Mouse (Mus musculus) ES-E14 (cell line): ENCODE data around the gene Rbm12. TPM values are rescaled to one million over a fixed set of nuclear protein-coding genes. Genes with fewer than 3 reads are reported as not detected.

Experiments
- DNase-seq: peaks from one replicate; pipeline ENCODE4 v3.0.0-alpha.2; 2013; ENCODE audit warnings: low read depth, low spot score
- H3K27ac ChIP-seq: 2 replicates; pipeline ENCODE4 v1.5.1; 2012; ENCODE audit warnings: low read depth, mild to moderate bottlenecking, low read length, moderate library complexity, mixed read lengths; ENCODE audit not compliant: poor library complexity, insufficient read depth, severe bottlenecking
- H3K36me3 ChIP-seq: 2 replicates; pipeline ENCODE4 v1.6.1; 2012; ENCODE audit warnings: mild to moderate bottlenecking, low read length, moderate library complexity, mixed read lengths; ENCODE audit not compliant: control insufficient read depth, poor library complexity, insufficient read depth, severe bottlenecking
- H3K4me1 ChIP-seq, 2 experiments: fragments of 150-350 bp in 1 of 2; sonication (generic) in 1 of 2; 2 replicates each; pipeline ENCODE4 v1.6.1; 2012; ENCODE audit warnings: low read length in 2 of 2, mild to moderate bottlenecking in 1 of 2, mixed read lengths in 1 of 2; ENCODE audit not compliant: control insufficient read depth in 2 of 2, insufficient read depth in 2 of 2, poor library complexity in 1 of 2
- H3K4me3 ChIP-seq, 2 experiments: fragments of 150-350 bp in 1 of 2; sonication (generic) in 1 of 2; 2 replicates each; pipeline ENCODE4 v1.5.1; 2012; ENCODE audit warnings: low read length in 2 of 2, low read depth in 1 of 2, mild to moderate bottlenecking in 1 of 2, mixed read lengths in 1 of 2; ENCODE audit not compliant: insufficient read depth in 1 of 2, poor library complexity in 1 of 2, severe bottlenecking in 1 of 2
- H3K9ac ChIP-seq: 2 replicates; pipeline ENCODE4 v1.6.1; 2012; ENCODE audit warnings: low read depth, mild to moderate bottlenecking, low read length, mixed read lengths; ENCODE audit not compliant: poor library complexity, insufficient read depth, severe bottlenecking
- H3K9me3 ChIP-seq: fragments of 150-350 bp; sonication (generic); 2 replicates; pipeline ENCODE4 v1.6.1; 2012; ENCODE audit warnings: low read depth, mild to moderate bottlenecking, low read length; ENCODE audit not compliant: control insufficient read depth, insufficient read depth
- CHD2 ChIP-seq: IDR thresholded peaks from 2 replicates; pipeline ENCODE4 v1.6.1; 2014; ENCODE audit warnings: mild to moderate bottlenecking, low read depth, low read length, inconsistent platforms
- HCFC1 ChIP-seq: IDR thresholded peaks from 2 replicates; pipeline ENCODE4 v1.6.1; 2012; ENCODE audit warnings: low read length, inconsistent platforms, borderline replicate concordance; ENCODE audit not compliant: insufficient read depth
- MAFK ChIP-seq: IDR thresholded peaks from 2 replicates; pipeline ENCODE4 v1.6.1; 2014; ENCODE audit warnings: mild to moderate bottlenecking, low read depth, low read length, inconsistent platforms; ENCODE audit not compliant: insufficient read depth
- ZC3H11A ChIP-seq: IDR thresholded peaks from 2 replicates; pipeline ENCODE4 v1.6.1; 2012; ENCODE audit warnings: low read depth, mild to moderate bottlenecking, inconsistent platforms, low read length, borderline replicate concordance
- ZNF384 ChIP-seq: IDR thresholded peaks from 2 replicates; pipeline ENCODE4 v1.6.1; 2012; ENCODE audit warnings: low read depth, low read length, inconsistent platforms
- in situ Hi-C, 2 experiments: fragments of 600-800 bp; cut with MboI; formaldehyde crosslinking; loops; one replicate each; pipeline ENCODE4 v1.15.1; 2025; ENCODE audit warnings: low sequenced_read_pairs in 2 of 2, inconsistent platforms in 1 of 2; ENCODE audit not compliant: unreplicated experiment in 2 of 2
- total RNA-seq: library from RNA; depleted of rRNA; stranded (reverse); fragments of 300-350 nt; gene quantifications from 2 replicates; pipeline ENCODE4 v1.2.3, GENCODE M21; 2012

Gene Rbm12
- total RNA-seq, 1 experiment: 22.1 TPM

DNA sequence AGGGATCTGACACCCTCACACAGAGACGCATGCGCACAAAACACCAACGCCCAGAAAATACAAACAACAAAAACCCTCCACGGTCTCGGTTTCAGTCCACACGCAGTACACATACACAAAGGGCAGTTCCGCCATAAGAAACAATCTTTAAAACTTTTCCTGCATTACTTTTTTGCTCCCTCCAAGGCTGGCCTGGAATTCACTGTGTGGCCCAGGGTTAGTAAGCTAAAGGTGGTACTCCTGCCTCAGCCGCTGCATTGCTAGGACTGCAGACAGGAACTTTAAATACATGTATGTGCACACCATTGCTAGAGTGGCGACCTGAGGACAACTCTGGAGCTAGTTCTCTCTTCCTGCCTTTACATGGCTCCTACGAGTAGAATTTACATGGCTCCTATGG, 40.5 kb downstream of the Rbm12 start:
- in situ Hi-C loops: no loop called here
- DNase-seq: no peak

DNA sequence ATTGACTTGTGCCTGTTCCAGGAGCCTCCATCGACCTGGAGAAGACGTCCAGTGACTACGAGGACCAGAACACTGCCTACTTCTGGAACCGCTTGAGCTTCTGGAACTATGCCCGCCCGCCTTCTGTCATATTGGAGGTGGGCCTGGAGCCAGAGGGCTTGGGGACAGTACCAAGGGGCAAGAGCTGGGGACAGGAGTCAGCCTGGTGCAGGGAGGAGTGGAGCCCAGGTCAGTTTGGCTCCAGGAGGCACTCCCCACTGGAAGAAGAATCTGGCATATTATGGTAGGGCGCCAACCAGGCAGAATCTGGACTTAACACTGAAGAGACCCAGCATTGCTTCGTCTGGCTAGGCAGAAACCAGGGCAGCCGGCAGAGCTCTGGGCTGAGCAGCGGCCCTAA, 43.9 kb downstream of the Rbm12 start:
- no peaks in the 10 kb centered on the region for H3K9me3 ChIP-seq
- no peak overlapping the region for H3K9ac ChIP-seq
- TF ChIP-seq MAFK (no peak), ZNF384 (no peak)
- H3K4me3 ChIP-seq: no peak overlapping the region
- H3K27ac ChIP-seq: no peak overlapping the region
- in situ Hi-C loops: no loop called here
- 0 out of 2 replicates have a peak, but pooled peaks cover 4% of the 10 kb centered on the region for H3K36me3 ChIP-seq
- no peak for DNase-seq
- H3K4me1 ChIP-seq: peaks cover 0 to 2% of the 10 kb centered on the region in 2 experiments; a peak in 1 of 4 replicates

More for the DNA sequence above, 40.5 kb downstream of the Rbm12 start:
- no peak overlapping the region for H3K4me3 ChIP-seq
- no peak for TF ChIP-seq ZC3H11A
- TF ChIP-seq MAFK: no peak
- TF ChIP-seq ZNF384: no peak
- no peak for TF ChIP-seq CHD2
- no peak for TF ChIP-seq HCFC1
- no peak overlapping the region for H3K9ac ChIP-seq
- peaks cover 2 to 7% of the 10 kb centered on the region in 2 experiments; a peak in 2 of 4 replicates for H3K4me1 ChIP-seq
- H3K9me3 ChIP-seq: no peaks in the 10 kb centered on the region
- H3K27ac ChIP-seq: no peak overlapping the region
- H3K36me3 ChIP-seq: peaks cover 9% of the 10 kb centered on the region; the same call in 1 of the 2 replicates

- no peaks in the 10 kb centered on the region for H3K9me3 ChIP-seq
- 0 out of 2 replicates have a peak, but pooled peaks cover 4% of the 10 kb centered on the region for H3K36me3 ChIP-seq
- peak overlapping the region; percentile 83 to 100 for H3K4me3 ChIP-seq
- in situ Hi-C loops: no loop called here
- H3K9ac ChIP-seq: no peak overlapping the region
- TF ChIP-seq MAFK (no peak), CHD2 (no peak), ZNF384 (no peak), HCFC1 (no peak), ZC3H11A (no peak)
- DNase-seq: no peak
- H3K4me1 ChIP-seq: peaks cover 0 to 2% of the 10 kb centered on the region in 2 experiments; a peak in 1 of 4 replicates
- no peak overlapping the region for H3K27ac ChIP-seq
These were observed 45.7 kb downstream of the Rbm12 start for GRCm38 (mm10) chr2:156066126-156066525.

DNA sequence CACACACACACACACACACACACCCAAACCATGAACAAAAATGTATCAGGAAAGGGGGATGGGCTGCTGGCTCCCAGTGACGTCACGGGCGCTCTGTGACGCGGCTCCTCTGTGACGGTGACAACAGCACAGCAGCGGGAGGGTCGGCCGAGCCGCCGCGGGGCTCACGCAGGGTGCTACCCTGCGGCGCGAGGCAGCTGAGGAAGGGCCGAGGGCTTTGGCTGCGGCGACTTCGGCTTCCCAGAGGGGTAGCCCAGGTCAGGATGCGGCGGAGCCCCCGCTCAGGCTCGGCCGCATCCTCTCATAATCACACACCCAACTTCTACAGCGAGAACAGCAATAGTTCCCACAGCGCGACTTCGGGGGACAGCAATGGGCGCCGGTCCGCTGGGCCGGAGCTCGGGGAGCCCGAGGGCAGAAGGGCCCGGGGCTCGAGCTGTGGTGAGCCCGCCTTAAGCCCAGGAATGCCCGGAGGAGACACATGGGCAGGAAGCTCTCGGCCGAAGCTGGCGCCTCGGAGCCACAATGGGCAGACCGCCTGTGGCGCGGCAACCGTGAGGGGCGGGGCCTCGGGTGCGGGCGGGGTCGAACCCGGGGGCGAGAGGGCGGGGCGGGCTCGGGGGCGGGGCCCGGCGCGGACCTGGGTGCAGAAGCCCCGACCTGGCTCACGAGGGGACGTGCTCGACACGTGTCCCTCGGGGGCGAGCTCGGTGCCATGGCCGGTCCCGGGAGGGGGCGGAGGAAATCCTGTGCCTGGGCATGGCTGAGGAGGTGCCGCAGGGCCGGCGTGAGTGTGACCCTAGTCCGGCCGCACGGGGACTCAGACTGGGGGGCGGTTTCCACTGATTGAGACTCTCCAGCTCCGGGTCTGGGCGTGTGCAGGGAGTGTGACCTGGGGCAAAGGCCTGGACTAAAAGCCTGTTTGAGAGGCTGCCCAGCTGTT, 46.4 kb downstream of the Rbm12 start, which contains the start of gene Spag4:
Spag4 (plus strand) TSS at position 77 of the 943 bp plus-strand sequence.
- DNase-seq: peak; percentile 69
- H3K27ac ChIP-seq: 0 out of 2 replicates have a peak within 1 kb of the TSS, but pooled peaks have one; percentile 29
- in situ Hi-C loops: no loop called here
- H3K9me3 ChIP-seq: no peaks in the 10 kb centered on the region
- peak within 1 kb of the TSS; percentile 83 to 100 for H3K4me3 ChIP-seq
- no peak for TF ChIP-seq ZNF384
- no peak for TF ChIP-seq ZC3H11A
- no peak for TF ChIP-seq MAFK
- TF ChIP-seq CHD2: no peak
- TF ChIP-seq HCFC1: no peak
- peaks cover 0 to 2% of the 10 kb centered on the region in 2 experiments; a peak in 1 of 4 replicates for H3K4me1 ChIP-seq
- H3K9ac ChIP-seq: peak within 1 kb of the TSS; percentile 76
- 0 out of 2 replicates have a peak, but pooled peaks cover 4% of the 10 kb centered on the region for H3K36me3 ChIP-seq
